Mouse (Mus musculus): ENCODE data around the gene Actn4.

The Actn4 gene

GRCm38 (mm10) chr7:28881199-28881598, 80.9 kb downstream of the Actn4 start, which contains the start of gene Capn12:
Gene Capn12, plus strand, starts transcription at chr7:28881422.
- no peak for DNase-seq

GRCm38 (mm10) chr7:28880554-28880953, 81.6 kb downstream of the Actn4 start:
- no peak for DNase-seq

GRCm38 (mm10) chr7:28879606-28880005, 82.5 kb downstream of the Actn4 start:
- DNase-seq, result no peak

DNA sequence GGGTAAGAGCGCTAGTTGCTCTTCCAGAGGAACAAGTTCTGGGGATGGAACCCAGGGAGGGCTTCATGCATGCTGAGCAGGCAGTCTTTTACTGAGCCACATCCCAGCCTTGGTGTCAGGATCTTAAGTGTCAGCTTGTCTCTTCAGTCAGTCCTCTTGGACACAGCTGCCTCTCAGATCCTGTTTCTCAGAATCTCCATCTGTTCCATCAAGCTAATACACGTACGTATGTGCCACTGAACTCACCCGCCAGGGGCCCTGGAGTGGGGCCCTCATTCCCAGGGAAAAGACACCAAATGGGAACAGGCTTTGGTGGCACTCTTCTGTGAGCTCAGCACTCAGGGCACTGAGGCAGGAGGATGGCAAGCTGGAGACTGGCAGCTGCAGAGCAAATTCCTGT, 84.3 kb downstream of the Actn4 start:
- DNase-seq, result no peak

DNA sequence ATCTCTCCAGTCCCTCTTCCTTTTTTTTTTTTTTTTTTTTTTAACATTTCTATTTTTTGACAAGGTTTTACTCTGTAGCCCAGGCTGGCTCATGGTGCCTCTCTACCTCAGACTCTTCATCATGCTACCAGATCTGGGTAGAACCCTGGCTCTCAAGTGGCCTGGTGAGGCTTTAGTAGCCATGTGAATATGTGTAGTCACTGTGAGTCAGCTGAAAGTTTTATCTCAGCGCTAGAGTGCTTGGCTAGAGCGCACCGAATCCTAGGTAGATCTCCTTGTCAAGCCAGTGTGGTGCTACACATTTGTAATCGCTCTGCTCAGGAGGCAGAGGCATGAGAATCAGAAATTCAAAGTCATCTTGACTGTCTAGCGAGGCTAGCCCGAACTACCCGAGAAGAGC, 85.0 kb downstream of the Actn4 start:
- DNase-seq, result no peak

- no peak for DNase-seq
Observed at GRCm38 (mm10) chr7:28876099-28876498, 86.0 kb downstream of the Actn4 start.

DNA sequence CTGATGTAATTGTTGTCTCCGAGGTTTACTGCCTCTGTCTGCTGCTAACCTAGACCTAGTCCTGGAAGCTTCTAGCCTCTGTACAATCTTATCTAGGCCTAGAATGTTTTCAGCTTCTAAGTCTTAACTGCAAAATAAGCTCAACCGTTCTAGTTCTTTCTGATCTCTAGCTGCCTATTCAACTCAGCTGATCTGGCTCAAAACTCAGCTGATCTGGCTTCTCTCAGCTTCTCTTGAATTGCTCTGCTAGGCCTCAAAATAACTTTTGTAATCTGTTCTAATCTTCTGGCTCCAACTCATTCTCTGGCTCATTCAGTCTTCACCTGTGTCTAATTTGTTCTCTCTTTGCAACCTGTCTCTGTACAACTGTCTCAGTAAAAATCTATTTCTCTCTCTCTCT, 87.6 kb downstream of the Actn4 start:
- no peak for DNase-seq

GRCm38 (mm10) chr7:28870901-28871664, 91.1 kb downstream of the Actn4 start:
- no peak for DNase-seq

DNA sequence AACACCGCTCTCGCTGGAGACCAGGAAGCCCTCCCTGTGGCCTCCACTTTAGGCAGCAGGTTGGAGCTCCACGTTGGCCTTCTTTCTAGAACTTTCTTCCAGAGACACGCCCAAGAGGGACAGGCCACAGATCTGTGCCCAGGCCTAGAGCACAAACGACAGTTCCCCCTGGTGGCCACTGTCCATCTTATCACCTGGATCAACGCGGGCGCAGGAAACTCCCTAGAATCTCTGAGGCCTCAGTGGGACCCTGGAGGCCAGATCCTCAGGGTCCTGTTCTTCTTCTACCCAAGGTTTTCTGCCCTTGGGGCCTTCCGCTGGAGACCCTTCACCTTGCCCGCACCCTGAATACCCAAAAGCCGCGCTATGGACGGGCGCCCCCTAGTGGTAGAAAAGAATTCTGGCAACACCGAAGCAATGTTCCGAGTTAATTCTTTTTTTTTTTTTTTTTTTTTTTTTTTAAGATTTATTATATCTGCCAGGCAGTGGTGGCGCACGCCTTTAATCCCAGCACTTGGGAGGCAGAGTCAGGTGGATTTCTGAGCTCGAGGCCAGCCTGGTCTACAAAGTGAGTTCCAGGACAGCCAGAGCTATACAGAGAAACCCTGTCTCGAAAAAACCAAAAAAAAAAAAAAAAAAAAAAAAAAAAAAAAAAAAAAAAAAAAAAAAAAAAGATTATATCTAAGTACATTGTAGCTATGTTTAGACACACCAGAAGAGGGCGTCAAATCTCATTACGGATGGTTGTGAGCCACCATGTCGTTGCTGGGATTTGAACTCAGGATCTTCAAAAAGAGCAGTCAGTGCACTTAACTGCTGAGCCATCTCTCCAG, 94.4 kb downstream of the Actn4 start:
- peak; percentile 70 for DNase-seq

DNA sequence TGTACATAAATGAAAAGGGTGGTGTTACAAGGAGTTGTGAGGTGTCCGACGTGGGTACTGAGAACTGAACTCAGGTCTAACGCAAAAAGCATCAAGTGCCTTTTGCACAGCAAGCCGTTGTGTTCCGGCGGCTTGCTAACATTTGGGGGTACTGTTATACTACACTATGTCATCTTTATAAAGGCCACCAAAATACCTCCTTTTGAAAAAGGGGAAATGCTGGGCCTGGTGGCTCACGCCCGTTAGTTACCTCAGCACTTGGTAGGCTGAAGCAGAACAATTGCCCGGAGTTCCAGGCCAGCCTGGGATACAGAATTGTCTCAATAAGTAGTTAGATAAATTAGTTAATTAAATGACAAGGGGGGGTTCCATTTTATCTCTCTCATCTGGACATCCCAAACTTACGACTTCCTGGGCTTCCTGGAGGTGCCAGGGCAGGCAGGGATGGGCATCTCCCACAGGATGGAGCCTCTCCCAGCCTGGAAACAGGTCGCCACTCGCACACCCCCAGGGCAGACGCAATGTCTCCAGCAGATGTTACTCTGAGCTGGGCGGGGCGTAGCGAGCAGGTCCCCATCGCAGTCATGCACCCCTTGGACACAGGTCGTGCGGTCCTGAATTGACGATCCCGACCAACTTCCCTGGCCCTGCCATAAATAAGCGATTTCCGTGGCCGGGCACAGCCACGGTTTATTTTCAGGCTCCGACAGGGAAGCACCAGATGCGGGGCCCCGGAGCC, 95.2 kb downstream of the Actn4 start:
- DNase-seq, result no peak

GRCm38 (mm10) chr7:28865481-28866300, 96.4 kb downstream of the Actn4 start:
- no peak for DNase-seq

GRCm38 (mm10) chr7:28864288-28864750, 97.8 kb downstream of the Actn4 start:
- DNase-seq, result no peak

- no peak for DNase-seq
Observed at GRCm38 (mm10) chr7:28863540-28863939, 98.6 kb downstream of the Actn4 start, which contains the start of gene Lgals7. Gene Lgals7, plus strand, starts transcription at chr7:28863853.

GRCm38 (mm10) chr7:28862817-28863499, 99.2 kb downstream of the Actn4 start:
- no peak for DNase-seq

DNA sequence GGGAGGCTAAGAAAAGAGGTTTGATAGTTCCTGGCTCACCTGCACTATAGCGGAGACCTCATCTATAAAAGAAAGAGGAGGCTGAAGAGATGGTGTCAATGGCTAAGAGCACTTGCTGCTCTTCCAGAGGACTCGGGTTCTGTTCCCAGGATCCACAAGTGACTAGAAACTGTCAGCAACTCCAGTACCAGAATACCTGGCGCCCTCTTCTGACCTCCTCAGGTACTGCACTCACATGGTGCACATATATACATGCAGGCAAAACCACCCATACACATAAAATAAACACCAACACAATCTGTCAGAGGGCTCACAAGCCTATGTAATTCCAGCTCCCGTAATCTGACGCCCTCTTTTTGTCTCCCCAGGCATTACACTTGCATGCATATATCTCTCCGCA, 101.2 kb downstream of the Actn4 start:
- DNase-seq, result no peak

GRCm38 (mm10) chr7:28859953-28860352, 102.2 kb downstream of the Actn4 start:
- DNase-seq, result no peak

DNA sequence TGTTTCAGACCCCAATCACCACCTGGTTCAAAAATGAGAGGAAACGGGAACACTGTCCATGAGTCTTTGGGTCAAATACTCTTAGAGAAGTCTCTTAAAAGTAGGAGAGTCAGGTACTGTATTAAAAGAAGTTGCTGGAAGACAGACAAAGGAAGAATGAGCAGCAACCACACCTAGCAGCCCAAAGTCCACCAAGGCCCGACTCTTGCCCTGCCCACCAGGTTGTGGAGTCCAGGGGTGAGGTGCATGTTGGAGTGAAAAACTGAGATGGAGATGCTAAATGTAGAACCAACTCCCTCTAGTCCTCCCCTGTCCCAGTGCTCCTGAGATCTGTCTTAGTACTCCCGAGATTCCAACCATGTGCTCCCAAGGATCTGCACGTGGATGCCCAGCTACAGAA, 111.5 kb downstream of the Actn4 start:
- DNase-seq, result no peak

GRCm38 (mm10) chr7:28849700-28850236, 112.4 kb downstream of the Actn4 start:
- no peak for DNase-seq

GRCm38 (mm10) chr7:28847273-28847672, 114.9 kb downstream of the Actn4 start:
- no peak for DNase-seq
